Mouse (Mus musculus) layer of hippocampus, postnatal 14 days (tissue): ENCODE data around the gene Zfp316. TPM values are rescaled to one million over a fixed set of nuclear protein-coding genes. Genes with fewer than 3 reads are reported as not detected.

Experiments used
- DNase-seq, 2 experiments: peaks; one replicate each; pipeline ENCODE4 v3.0.0; 2021 to 2022; ENCODE audit warnings: low spot score in 2 of 2, mixed read lengths in 1 of 2
- long read RNA-seq, 2 experiments: library from polyadenylated mRNA; stranded (forward); transcript quantifications; one replicate each; pipeline ENCODE4 v2.0.0; 2021
- total RNA-seq, 2 experiments: library from RNA; stranded (reverse); gene quantifications; 2 replicates each; pipeline ENCODE4 v1.2.3; 2021

Zfp316 gene
- 10 to 100 TPM; 20.1 to 20.6 TPM for total RNA-seq
- long read RNA-seq, experiment 1, partial matches to known transcripts = 1 of 2 reads
- long read RNA-seq, experiment 1, other reads (novel, unspliced or antisense) = 1 of 2 reads
- long read RNA-seq, experiment 2, full-length matches to known transcripts = 5 of 7 reads
- long read RNA-seq, experiment 2, partial matches to known transcripts = 1 of 7 reads
- long read RNA-seq, experiment 2, other reads (novel, unspliced or antisense) = 1 of 7 reads

DNA sequence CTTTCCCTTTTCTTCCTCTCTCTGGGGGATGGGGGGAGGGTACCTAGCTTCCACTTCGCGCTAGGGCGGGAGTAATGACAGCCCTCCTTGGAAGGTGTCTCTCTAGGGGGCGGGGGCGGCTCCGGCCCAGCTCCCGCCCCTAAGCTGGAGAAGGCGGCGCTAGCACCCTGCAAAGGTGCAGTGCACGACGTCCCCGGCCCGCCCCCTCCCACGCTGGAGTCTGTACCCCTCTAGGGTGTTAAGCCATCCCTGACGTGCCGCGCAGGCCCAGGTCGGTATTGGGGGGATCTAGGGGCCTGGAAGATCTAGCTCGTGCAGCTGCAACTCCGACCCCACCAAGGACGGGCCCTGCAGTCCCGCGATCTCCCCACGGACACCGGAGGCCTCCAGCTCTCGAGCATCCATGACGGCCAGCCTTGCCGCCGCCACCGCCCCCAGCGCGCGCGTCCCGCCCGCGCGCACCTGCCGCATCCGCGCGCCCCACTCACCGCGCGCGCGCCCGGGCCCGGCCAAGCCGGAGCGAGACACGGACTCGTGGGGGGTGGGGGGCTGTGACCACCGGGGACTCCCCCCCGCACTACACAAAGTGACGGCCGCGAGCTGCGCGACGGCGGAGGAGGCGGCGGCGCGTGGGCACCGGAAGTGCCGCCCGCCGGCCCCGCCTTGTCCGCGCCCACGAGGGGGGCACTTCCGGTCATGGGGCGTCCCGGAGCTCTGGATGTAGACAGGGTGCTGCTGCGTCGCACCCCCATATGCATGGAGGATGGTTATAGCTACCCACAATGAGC, at the start of gene Zfp316:
Zfp316 (minus strand) TSS at position 660 of the 788 bp plus-strand sequence.
- DNase-seq = peak; percentile 65 to 71

DNA sequence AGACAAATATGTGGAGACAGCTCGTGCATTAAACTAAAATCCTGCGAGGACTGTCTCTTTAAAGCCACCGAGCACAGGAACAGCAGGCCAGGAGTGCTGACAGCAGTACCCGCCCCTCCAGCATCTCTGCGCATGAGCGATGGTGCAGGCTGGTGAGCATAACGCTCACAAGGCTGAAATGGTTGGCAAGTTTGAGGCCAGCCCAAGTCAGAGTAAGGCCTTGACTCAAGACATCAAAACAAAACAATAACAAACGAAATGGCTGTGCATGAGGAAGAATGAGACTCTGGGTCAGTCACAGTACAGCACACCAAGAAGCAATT, 47.4 kb upstream of the Zfp316 start:
- no peak for DNase-seq

DNA sequence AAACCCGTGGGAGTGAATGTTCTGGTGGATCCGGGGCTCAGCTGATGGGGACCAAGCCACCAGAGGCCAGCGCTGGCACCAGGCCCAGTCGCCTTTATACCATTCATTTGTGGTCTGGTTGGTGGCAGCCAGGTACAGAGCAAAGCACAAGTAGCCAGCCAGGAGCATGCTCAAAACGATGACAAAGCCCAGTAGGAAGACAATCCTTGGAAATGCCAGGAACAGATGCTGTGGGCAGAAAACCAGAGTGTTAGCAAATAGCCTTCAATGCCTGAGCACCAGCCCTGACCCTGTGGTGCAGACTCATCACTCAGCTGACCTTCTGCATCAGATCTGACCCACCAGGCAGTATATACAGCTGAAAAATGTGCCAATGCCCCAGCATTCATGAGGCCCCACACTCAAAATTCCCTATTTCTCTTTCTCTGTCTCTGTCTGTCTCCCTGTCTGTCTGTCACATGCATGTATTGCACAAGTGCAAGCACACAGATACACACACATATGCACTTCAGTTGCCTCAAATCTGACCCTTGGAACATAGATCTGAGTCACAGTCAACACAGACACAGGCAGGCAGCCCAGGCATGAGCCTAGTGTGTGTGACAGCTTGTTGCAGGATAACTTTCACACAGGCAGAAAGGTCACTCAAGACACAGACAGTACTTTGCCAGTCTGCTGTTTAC, 46.9 kb upstream of the Zfp316 start:
- no peak for DNase-seq

DNA sequence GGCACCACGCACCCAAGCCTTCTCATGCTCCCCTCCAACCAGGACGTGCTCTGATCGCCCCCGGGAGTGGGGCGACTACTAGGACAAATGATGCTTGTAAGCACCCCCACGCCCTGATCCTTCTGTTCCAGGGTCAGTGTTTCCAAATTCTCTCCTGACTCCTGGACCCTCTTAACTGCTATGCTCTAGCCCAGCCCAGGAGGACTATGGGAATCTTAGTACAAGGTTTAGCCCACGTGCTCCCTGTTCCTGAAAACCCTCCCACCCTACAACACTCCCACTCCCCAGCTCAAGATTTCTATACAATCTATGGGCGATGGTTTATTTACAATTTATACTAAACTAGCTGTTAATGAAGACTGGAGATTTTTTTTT, 45.7 kb upstream of the Zfp316 start:
- DNase-seq = no peak

DNA sequence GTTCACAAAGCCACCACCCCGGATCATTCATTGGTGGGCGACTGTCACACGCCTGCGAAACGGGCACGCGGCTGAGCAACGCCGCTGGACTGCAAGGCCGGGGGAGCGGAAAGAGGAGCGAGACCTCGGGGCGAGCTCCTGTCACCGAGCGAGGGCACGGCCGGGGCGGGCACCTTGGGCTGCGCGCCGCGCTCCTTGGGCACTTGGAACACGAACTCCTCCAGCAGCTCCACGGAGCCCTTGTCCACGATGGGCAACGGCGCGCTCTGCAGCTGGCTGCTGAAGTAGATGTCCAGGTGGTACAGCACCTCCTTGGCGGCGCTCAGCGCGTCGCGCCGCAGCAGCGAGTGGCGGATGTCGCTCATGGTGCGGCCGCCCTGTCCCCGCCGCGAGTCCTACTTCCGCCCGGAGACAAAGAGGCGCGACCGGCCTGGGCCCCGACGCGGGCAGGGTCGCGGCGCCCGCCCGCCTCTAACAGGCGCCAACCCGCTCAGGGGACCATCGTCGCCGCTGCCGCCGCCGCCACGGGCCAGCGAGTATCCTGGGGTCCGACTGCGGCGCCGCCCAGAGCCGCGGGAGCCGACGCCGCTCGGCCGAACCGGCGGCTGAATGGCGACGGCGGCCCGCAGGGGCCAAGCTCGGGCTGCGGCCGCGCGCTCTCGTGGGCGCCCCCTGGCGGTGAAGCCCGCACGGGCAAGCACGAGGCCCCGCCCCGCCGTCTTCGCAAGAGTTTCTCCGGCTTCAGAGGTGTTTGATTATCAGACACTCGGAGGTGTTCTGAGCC, 45.1 kb upstream of the Zfp316 start, which contains the start of gene E130309D02Rik:
E130309D02Rik (minus strand) TSS at position 631 of the 784 bp plus-strand sequence.
- DNase-seq = peak; percentile 85 to 86

DNA sequence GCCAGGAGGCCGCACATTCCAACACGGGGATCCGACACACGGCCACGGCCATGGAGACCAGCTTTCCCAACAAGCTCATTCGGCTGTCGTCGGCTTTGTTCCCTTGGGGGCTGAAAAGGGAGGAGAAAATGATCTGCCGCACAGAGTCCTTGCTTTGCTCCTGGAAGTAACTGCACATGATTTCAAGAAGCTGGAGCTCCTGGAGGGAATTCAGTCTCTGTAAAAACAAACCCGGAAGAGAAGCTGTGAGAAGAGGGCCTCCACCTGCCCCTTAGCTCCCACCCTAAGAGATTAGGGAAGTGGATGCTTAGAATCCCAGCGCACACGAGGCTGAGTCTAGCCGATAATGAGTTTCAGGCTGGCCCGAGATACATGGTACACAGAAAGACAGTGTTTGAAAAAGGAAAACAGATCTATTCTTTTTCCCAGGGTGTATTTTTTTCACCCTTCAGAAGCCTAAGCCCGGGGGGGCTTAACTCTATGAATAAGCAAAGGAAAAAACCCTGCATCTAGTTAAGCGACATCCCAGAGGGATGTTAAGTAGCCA, 44.4 kb upstream of the Zfp316 start:
- no peak for DNase-seq

DNA sequence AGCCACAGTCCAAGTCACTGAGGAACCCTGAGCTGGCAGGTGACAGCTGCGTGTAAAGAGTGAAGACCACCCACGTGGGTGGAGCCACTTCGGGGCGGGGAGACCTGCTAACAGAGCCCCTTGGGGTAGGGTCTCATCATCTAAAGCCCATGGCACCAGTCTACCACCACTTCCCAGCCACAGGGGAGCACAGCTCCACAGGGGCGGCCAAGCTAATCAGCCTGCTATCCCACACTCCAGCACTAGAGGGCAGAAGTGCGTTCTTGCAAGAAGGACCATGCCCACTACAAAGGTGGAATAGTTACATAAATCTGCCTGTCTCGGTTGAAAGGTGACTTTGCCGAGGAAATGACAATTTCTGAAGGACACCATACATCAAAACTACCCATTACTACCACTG, 42.1 kb upstream of the Zfp316 start:
- peak; percentile 71 to 80 for DNase-seq

DNA sequence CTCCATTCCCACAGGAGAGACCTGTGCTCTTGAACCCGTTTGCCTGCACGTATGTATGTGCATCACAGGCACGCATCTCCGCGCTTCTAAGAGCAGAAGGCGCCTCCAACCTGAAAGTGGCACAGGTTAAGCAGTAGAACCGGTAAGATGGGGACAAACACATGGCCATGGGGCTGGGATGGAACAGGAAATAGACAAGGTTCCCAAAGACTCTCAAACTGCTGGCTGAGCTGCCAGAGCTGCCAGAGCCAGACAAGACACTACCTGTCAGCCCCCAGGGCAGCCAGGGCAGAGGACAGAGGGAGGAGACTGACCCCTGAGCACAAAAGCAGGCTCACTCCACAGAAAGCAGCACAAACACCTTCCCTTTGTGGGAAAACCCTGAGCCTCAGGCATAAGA, 40.1 kb upstream of the Zfp316 start:
- no peak for DNase-seq

DNA sequence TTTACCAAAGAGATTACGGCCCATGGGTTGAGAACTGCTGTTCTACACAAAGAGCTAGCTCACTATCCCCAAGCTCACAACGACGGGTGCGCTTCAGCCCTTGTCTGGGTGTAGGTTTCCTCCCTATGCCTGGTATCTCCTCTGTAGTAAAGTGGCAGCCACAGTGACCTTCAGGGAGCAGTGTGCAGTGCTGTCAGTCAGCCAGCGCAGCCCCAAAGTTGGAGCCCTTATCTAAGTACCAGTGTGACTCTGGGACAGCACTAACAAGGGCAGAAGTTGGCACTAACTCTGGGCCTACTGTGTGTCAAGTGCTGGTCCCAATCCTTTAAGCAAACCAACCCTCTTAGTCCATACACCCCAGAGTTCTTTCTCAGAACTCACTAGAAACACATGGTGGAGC, 39.0 kb upstream of the Zfp316 start:
- DNase-seq = no peak

DNA sequence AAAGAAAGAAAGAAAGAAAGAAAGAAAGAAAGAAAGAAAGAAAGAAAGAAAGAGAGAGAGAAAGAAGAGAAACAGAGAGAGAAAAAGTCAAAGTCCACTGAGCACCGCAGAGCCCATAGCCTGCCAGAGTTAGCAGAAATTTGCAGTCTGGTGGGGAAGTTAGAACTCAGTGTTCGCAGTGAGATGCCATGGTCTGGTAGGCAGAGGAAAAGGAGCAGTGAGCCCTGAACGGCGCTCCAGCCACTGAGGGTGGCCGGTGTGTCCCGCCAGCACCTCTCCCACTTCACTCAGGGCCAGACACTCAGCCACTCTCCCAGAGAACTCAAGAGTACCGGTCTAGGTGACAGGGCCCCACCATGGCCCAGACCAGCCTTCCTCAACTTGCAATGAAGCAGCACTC, 34.4 kb upstream of the Zfp316 start:
- no peak for DNase-seq

DNA sequence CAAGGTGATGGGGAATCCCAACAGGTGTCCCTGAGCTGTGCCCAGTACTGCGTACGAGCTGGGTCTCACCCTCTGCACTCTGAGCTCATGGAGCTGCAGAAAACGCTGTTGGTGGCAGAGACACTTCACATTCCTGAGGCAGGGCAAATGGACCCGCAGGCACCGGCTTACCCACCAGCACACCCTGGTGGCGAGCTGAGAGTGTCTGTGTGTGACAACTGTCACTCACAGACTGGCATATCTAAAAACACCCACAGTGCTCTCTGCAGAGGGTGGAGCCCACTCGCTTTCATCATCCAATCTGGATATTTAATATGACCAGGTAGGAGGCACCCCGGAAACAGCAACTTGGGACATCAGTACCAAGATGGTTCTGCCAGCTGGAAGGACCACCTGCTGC, 31.5 kb upstream of the Zfp316 start:
- peak in 1 of 2 experiments; percentile 57 for DNase-seq

DNA sequence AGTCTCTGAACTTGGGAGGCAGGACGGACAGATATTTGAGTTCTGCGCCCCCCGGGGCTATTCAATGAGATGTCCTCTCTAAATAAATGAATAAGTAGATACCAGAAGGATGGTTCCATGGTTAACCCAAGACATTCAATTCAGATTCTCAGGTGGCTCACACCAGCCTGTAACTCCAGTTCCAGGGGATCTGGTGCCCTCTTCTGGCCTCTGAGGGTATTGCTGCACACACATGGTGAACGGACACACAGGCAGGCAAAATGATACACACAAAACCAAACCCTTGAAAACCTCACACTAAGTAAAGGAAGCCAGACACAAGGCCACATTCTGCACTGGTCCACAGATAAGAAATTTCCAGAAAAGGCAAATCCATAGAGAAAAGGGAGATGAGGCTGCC, 29.9 kb upstream of the Zfp316 start:
- peak; percentile 58 to 73 for DNase-seq

DNA sequence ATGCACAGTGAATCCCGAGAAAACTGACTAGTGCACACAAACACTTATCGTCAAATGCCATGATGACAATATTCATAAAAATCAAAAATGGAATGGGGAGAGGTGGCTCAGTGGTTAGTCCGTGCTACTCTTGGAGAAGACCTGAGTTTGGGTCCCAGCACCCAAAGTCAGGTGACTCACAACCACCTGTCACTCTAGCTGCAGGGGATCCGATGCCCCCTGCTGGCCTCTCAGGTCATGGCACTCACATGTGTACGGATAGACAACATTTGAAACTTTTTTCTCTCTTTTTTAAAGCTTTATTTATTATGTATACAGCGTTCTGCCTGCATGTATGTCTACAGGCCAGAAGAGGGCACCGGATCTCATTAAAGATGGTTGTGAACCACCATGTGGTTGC, 28.6 kb upstream of the Zfp316 start:
- DNase-seq = no peak

DNA sequence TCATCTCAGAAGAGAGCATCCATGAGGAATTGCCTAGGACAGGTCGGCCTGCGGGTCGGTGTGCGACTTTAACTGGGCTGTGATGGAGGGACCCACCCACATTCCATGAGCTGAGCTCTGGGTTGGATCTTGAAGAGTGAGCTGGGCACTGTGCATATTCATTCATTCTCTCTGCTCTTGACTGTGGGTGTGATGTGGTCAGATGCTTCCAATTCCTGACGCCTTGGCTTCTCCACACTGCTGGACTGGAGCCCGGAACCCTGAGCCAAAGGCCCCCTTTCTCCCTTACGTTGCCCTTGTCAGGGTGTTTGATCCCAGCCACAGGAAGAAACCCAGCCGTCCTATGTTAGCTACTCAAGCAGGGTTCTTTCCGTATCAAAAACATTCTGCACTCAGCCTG, 28.2 kb upstream of the Zfp316 start:
- no peak for DNase-seq

DNA sequence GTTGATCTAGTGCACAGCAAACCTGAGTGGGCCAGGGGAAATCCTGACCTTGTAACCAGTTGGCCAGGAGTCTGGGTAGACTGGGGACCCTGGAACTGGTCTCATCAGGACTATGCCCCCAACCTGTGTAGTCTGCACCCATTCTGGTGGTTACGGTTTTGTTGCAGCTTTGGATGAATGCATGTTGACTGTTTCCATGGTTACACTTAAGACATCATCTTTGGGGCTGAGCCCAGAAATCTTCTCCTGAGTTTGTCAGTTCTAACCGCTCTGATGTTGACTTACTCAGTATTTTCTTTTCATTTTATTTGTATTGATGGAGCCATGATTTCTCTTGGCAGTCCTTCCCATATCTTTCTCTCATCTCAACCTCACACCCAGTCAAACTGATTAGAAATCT, 25.5 kb upstream of the Zfp316 start:
- no peak for DNase-seq

DNA sequence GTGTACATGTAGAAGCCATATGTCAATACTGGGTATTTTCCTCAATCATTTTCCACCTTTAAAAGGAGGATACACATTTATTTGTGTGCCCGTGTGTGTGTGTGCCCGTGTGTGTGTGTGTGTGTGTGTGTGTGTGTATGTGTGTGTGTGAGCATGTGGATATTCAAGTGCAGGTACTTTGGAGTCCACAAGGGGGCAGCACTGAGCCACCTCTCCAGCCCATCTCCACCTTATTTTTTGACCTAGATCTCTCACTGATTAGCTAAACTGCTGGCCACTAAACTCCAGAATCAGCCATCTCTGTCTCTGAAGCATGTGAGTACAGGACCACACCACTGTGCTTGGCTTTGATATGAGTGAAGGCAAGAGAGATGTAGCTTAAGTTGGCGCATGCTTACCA, 25.0 kb upstream of the Zfp316 start:
- no peak for DNase-seq

DNA sequence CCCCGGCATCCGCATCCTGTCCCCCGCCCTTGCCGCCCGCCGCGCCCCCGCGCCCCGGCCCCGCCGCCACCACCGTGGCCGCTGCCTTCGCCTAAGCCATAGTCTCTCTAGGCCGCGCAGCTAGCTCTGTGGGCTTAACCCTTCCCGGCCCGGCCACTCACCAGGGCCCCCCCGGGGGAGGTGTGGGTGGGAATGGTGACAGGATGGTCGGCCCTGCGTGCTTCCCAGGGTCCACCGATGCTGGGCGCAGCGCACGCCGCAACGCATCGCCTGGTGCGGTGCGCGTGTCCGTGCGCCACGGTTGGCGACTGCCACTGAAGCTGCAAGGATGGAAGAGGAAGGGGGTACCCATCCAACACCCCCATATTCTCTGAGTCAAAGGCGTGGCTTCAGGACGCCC, 23.6 kb upstream of the Zfp316 start, which contains the start of gene Zfp853:
Zfp853 (minus strand) TSS at position 220 of the 400 bp plus-strand sequence.
- DNase-seq = no peak

DNA sequence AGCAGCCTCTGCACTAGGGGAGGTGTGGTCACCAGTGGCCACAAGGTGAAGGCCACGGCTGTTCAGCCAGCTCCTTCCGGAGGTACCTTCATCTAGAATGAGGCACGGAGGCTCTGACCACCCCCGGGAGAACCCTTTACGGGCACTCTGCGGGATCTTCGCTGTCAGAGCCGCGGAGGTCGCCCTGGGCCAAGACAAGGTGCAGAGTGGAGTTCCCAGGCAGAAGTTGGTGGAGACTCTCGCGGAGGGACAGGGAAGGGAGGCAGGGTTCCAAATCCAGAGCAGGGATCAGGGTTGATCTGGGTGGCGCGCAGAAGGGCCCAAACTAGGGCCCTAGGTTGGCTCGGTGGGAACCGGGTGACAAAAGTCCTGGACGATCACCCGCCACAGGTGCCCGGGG, 23.1 kb upstream of the Zfp316 start:
- DNase-seq = no peak

DNA sequence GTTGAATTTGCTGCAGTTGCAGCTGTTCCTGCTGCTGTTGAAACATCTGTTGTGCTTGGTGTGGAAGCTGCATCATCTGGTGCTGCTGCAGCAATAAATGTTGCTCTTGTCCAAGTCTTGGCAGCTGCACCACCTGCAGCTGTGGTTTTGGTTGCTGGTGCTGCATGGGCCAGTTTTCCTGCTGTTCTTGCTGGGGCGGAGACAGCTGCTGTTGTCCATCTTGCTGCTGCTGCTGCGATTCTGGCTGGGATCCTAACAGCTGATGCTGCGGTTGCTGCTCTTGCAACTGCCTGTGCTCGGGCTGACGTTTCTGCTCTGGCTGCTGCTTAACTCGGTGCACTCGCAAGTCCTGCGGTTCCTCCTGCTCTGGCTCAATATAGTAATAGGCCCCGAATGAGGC, 19.5 kb upstream of the Zfp316 start:
- no peak for DNase-seq

DNA sequence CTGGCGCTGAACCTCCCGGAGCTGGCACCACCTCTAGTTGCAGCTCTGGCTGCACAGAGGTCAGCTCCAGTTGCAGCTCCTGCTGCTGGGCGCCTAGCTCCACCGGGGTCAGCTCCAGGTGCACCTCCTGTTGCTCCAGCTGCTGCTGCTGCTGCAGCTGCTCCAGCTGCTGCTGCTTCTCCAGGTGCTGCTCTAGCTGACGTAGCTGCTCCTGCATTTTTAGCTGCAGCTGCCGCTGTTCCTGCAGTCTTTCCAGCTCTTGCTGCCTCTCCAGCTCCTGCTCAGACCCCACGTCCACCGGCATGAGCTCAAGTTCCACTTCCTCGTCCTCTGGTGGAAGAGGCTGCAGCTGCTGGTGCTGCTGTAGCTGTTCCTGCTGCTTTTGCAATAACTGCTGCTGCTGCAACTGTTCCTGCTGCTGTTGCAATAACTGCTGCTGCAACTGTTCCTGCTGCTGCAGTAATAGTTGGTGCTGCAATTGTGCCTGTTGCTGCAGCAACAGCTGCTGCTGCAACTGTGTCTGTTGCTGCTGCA, 18.6 kb upstream of the Zfp316 start:
- DNase-seq = no peak

DNA sequence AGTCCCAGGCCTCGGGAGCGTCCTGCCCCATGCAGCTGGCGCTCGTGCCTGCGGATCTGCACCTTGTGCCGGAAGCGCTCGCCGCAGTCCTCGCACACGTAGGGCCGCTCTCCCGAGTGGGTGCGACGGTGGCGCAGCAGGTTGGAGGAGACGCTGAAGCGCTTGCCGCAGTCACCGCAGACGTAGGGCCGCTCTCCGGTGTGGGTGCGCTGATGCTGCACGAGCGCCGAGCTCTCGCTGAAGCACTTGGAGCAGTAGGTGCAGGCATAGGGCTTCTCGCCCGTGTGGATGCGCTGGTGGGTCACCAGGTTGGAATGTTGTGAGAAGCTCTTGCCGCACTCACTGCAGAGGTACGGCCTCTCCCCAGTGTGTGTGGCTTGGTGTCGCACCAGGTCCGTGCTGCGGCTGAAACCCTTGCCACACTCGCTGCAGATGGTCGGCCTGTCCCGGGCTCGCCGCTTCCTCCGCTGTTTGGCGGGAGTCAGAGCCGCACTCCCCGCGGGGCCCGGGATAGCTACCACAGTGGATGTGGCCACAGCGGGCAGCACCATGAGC, 18.0 kb upstream of the Zfp316 start:
- no peak for DNase-seq
